9 mouse cellular contexts compared by ENCODE assay signal in the genomic region with DNA sequence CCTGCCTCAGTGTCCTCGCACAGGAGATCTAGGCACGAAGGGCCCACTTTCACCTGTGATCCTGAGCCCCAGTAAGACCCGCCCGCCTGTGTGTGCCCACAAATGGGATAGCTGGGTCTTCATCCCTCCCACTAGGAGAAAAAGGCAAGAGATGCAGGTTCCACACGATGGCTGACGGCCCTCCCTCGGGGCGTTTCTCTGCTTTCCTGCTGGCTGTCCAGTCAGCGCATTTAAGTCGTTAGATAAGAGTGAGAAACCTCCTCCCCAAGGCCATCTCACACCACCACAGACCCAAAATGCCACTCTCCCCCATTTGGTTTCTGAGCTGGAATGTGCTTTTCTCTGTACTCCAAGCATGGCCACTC. TPM values are rescaled to one million over a fixed set of nuclear protein-coding genes. Genes with fewer than 3 reads are reported as not detected.
DNase-seq lines count a peak whose midpoint lies in the region; ATAC-seq and TF ChIP-seq lines count a peak whose summit lies in the region.
"Had no signal": no experiment of that assay in that cellular context is flagged by ENCODE, and none has a peak within 500 bp of the region (broad histone marks: within the 10 kb centered on the region; RNA-seq: fewer than 3 reads in every experiment).

No protein-coding gene starts in this region.

- H3K27me3 ChIP-seq in heart, embryonic 12.5 days (replicated peaks) = peaks cover 6% of the 10 kb centered on the region
- H3K27me3 ChIP-seq in MEL (ENCODE audit: control insufficient read depth in 1 of 2, insufficient read depth in 2 of 2, low read length in 2 of 2) = no peaks in the 10 kb centered on the region
- H3K27me3 ChIP-seq in hindbrain, embryonic 11.5 days (ENCODE audit: control insufficient read depth, insufficient read depth, low read length) = peaks cover 2% of the 10 kb centered on the region; the same call in 1 of the 2 replicates
- H3K27me3 ChIP-seq in midbrain, embryonic 10.5 days (ENCODE audit: low read depth, poor library complexity, severe bottlenecking) = peaks cover 73% of the 10 kb centered on the region

- ATAC-seq in heart, embryonic 12.5 days (ENCODE audit: insufficient number of reproducible peaks, low FRiP score) = peak; percentile 35
- ATAC-seq in hindbrain, embryonic 11.5 days (ENCODE audit: low FRiP score) = no peak

- no peak for TF ChIP-seq RAD21 in MEL (IDR thresholded peaks at IDR 0.05; ENCODE audit: low read depth, low read length)

- peaks cover 56% of the 10 kb centered on the region for H3K4me1 ChIP-seq in heart, embryonic 12.5 days (replicated peaks)
- H3K4me1 ChIP-seq in MEL (ENCODE audit: control insufficient read depth in 1 of 2, insufficient read depth in 2 of 2, low read length in 2 of 2) = peaks cover 3 to 25% of the 10 kb centered on the region in 2 experiments; a peak in 3 of 4 replicates
- peaks cover 20% of the 10 kb centered on the region for H3K4me1 ChIP-seq in hindbrain, embryonic 11.5 days (replicated peaks; ENCODE audit: control insufficient read depth, insufficient read depth, low read length)
- peaks cover 37% of the 10 kb centered on the region for H3K4me1 ChIP-seq in midbrain, embryonic 10.5 days

- no peak for DNase-seq in heart, postnatal 25 days (ENCODE audit: low spot score)
- no peak for DNase-seq in MEL (ENCODE audit: low read depth, low spot score)
- no peak for DNase-seq in hindbrain, embryonic 11.5 days (ENCODE audit: low spot score)
- DNase-seq in midbrain, embryonic 10.5 days (ENCODE audit: low spot score) = no peak
- DNase-seq in layer of hippocampus, adult 8-10 months (ENCODE audit: low spot score in 2 of 2) = no peak
- DNase-seq in adrenal gland, postnatal 4 days (ENCODE audit: low spot score in 2 of 2) = no peak
- no peak for DNase-seq in spleen, postnatal 4 days (ENCODE audit: low spot score in 2 of 2)

- H3K9me3 ChIP-seq in heart, embryonic 12.5 days (replicated peaks) = no peaks in the 10 kb centered on the region
- H3K9me3 ChIP-seq in MEL (replicated peaks; ENCODE audit: insufficient read depth, low read length) = no peaks in the 10 kb centered on the region
- no peaks in the 10 kb centered on the region for H3K9me3 ChIP-seq in hindbrain, embryonic 11.5 days (ENCODE audit: control insufficient read depth, low read length)
- H3K9me3 ChIP-seq in midbrain, embryonic 10.5 days (replicated peaks) = no peaks in the 10 kb centered on the region

- peaks cover 3% of the 10 kb centered on the region for H3K79me2 ChIP-seq in MEL (ENCODE audit: control insufficient read depth, insufficient read depth, low read length, poor library complexity)

- peak overlapping the region; percentile 77 for H3K4me2 ChIP-seq in heart, embryonic 12.5 days
- H3K4me2 ChIP-seq in hindbrain, embryonic 11.5 days (replicated peaks; ENCODE audit: low read depth, low read length) = peak overlapping the region; percentile 41

- 0 out of 2 replicates have a peak overlapping the region, but pooled peaks have one; percentile 51 for H3K9ac ChIP-seq in heart, embryonic 12.5 days
- H3K9ac ChIP-seq in MEL (ENCODE audit: control insufficient read depth, low read depth, low read length, poor library complexity, severe bottlenecking) = peak overlapping the region; percentile 39; the same call in 1 of the 2 replicates
- peak overlapping the region; percentile 59 for H3K9ac ChIP-seq in hindbrain, embryonic 11.5 days (ENCODE audit: low read depth, low read length)

- TF ChIP-seq POLR2A in MEL (IDR thresholded peaks at IDR 0.05; ENCODE audit: control insufficient read depth in 1 of 2, insufficient read depth in 1 of 2, low read depth in 1 of 2, low read length in 2 of 2, poor library complexity in 1 of 2) = peak; percentile 4 to 48; a peak in 2 of 4 replicates

- TF ChIP-seq EP300 in MEL (IDR thresholded peaks at IDR 0.05; ENCODE audit: low read depth in 1 of 2, low read length in 2 of 2) = no peak

- peak overlapping the region; percentile 38 for H3K4me3 ChIP-seq in heart, embryonic 12.5 days
- H3K4me3 ChIP-seq in MEL (ENCODE audit: control insufficient read depth in 1 of 2, insufficient read depth in 1 of 2, low read depth in 2 of 2, low read length in 2 of 2) = peak overlapping the region; percentile 38 to 90
- H3K4me3 ChIP-seq in hindbrain, embryonic 11.5 days (ENCODE audit: low read depth, low read length) = no peak overlapping the region
- peak overlapping the region; percentile 44 for H3K4me3 ChIP-seq in midbrain, embryonic 10.5 days

- intact Hi-C loops in heart, postnatal 25 days (cut with DNase I) = no loop called here

- H3K36me3 ChIP-seq in heart, embryonic 12.5 days = peaks cover 12% of the 10 kb centered on the region
- peaks cover 0 to 8% of the 10 kb centered on the region in 2 experiments; a peak in 2 of 4 replicates for H3K36me3 ChIP-seq in MEL (ENCODE audit: control insufficient read depth in 1 of 2, insufficient read depth in 2 of 2, low read length in 2 of 2)
- no peaks in the 10 kb centered on the region for H3K36me3 ChIP-seq in hindbrain, embryonic 11.5 days (ENCODE audit: control insufficient read depth, insufficient read depth, low read length)
- no peaks in the 10 kb centered on the region for H3K36me3 ChIP-seq in midbrain, embryonic 10.5 days

- 9% methylated on average over 10 of the region's 10 CpGs for WGBS in heart, embryonic 12.5 days
- WGBS in hindbrain, embryonic 11.5 days = 15% methylated on average over 10 of the region's 10 CpGs
- 14% methylated on average over 10 of the region's 10 CpGs for WGBS in midbrain, embryonic 10.5 days

- peak overlapping the region; percentile 96 for H3K27ac ChIP-seq in heart, embryonic 12.5 days (ENCODE audit: poor library complexity, severe bottlenecking)
- H3K27ac ChIP-seq in MEL (ENCODE audit: control insufficient read depth, low read depth, low read length) = peak overlapping the region; percentile 60
- H3K27ac ChIP-seq in hindbrain, embryonic 11.5 days (ENCODE audit: low read depth, low read length) = peak overlapping the region; percentile 90
- H3K27ac ChIP-seq in midbrain, embryonic 10.5 days (replicated peaks) = peak overlapping the region; percentile 83

- TF ChIP-seq CTCF in MEL (IDR thresholded peaks at IDR 0.05 in 2 of 3, conservative IDR thresholded peaks at IDR 0.05 in 1 of 3; ENCODE audit: control insufficient read depth in 1 of 3, insufficient read depth in 1 of 3, low read depth in 2 of 3, low read length in 3 of 3, poor library complexity in 1 of 3, severe bottlenecking in 1 of 3) = no peak

RNA-seq across cellular contexts. Expression of gene Ccdc9b, which starts 0.3 kb away (rescaled TPM):
- 2.7 and 3.6 TPM in 2 replicates for polyA plus RNA-seq in heart, embryonic 12.5 days (2016; fragmentation: Nextera tagmentation; extraction: Ambion mirVana)
- total RNA-seq in heart, postnatal 25 days (2021) = 10 to 100 TPM; 23.0 to 24.2 TPM
- total RNA-seq in MEL (2012; rRNA removed) = 1.3 and 1.7 TPM in 2 replicates
- polyA plus RNA-seq in MEL (2012; ENCODE audit: insufficient read depth in 1 of 2, insufficient read length in 2 of 2, low read depth in 1 of 2, low replicate concordance in 2 of 2, missing spikeins in 1 of 2) = 1 to 10 TPM in 1 of 2 experiments, not detected in 1; 2.4 TPM
- polyA plus RNA-seq in hindbrain, embryonic 11.5 days (2014; fragmentation: Nextera tagmentation; extraction: Ambion mirVana) = 0.68 and 0.98 TPM in 2 replicates
- 0.42 and 1.1 TPM in 2 replicates for polyA plus RNA-seq in midbrain, embryonic 10.5 days (2016; fragmentation: Nextera tagmentation; extraction: Ambion mirVana)
- 1 to 10 TPM; 6.2 to 8.4 (median 6.6) TPM for total RNA-seq in layer of hippocampus, adult 8-10 months (2022)
- 1 to 10 TPM; 6.1 to 6.9 TPM for total RNA-seq in adrenal gland, postnatal 4 days (2021)

RNA-seq across cellular contexts. Expression of gene Phgr1, which starts 9.8 kb away (rescaled TPM):
- polyA plus RNA-seq in heart, embryonic 12.5 days (2016; fragmentation: Nextera tagmentation; extraction: Ambion mirVana) = not detected in 2 replicates
- not detected for total RNA-seq in heart, postnatal 25 days (2021)
- total RNA-seq in MEL (2012; rRNA removed) = not detected in 2 replicates
- polyA plus RNA-seq in MEL (2012; ENCODE audit: insufficient read depth in 1 of 2, insufficient read length in 2 of 2, low read depth in 1 of 2, low replicate concordance in 2 of 2, missing spikeins in 1 of 2) = not detected
- polyA plus RNA-seq in hindbrain, embryonic 11.5 days (2014; fragmentation: Nextera tagmentation; extraction: Ambion mirVana) = not detected in 2 replicates
- not detected in 2 replicates for polyA plus RNA-seq in midbrain, embryonic 10.5 days (2016; fragmentation: Nextera tagmentation; extraction: Ambion mirVana)
- not detected for total RNA-seq in layer of hippocampus, adult 8-10 months (2022)
- total RNA-seq in adrenal gland, postnatal 4 days (2021) = not detected
- total RNA-seq: hematopoietic stem cell, adult 5-6 weeks had no signal

RNA-seq across cellular contexts. Expression of gene Disp2, which starts 16.8 kb away (rescaled TPM):
- polyA plus RNA-seq in heart, embryonic 12.5 days (2016; fragmentation: Nextera tagmentation; extraction: Ambion mirVana) = 0.10 and 0.23 TPM in 2 replicates
- total RNA-seq in heart, postnatal 25 days (2021) = under 1 TPM in 1 of 2 experiments, not detected in 1; 0.03 TPM
- total RNA-seq in MEL (2012; rRNA removed) = 0.15 and 0.29 TPM in 2 replicates
- polyA plus RNA-seq in MEL (2012; ENCODE audit: insufficient read depth in 1 of 2, insufficient read length in 2 of 2, low read depth in 1 of 2, low replicate concordance in 2 of 2, missing spikeins in 1 of 2) = under 1 TPM in 1 of 2 experiments, not detected in 1; 0.43 TPM
- polyA plus RNA-seq in hindbrain, embryonic 11.5 days (2014; fragmentation: Nextera tagmentation; extraction: Ambion mirVana) = 8.5 and 9.2 TPM in 2 replicates
- polyA plus RNA-seq in midbrain, embryonic 10.5 days (2016; fragmentation: Nextera tagmentation; extraction: Ambion mirVana) = 3.1 and 7.5 TPM in 2 replicates
- 100 to 1,000 TPM; 231 to 282 (median 253) TPM for total RNA-seq in layer of hippocampus, adult 8-10 months (2022)
- 10 to 100 TPM; 53.4 to 54.0 TPM for total RNA-seq in adrenal gland, postnatal 4 days (2021)
- total RNA-seq: hematopoietic stem cell, adult 5-6 weeks had no signal

RNA-seq across cellular contexts. Expression of gene Inafm2, which starts 17.2 kb away (rescaled TPM):
- polyA plus RNA-seq in heart, embryonic 12.5 days (2016; fragmentation: Nextera tagmentation; extraction: Ambion mirVana) = 33.8 and 37.3 TPM in 2 replicates
- total RNA-seq in heart, postnatal 25 days (2021) = 10 to 100 TPM; 26.7 to 32.4 TPM
- 6.7 and 8.6 TPM in 2 replicates for total RNA-seq in MEL (2012; rRNA removed)
- polyA plus RNA-seq in MEL (2012; ENCODE audit: insufficient read depth in 1 of 2, insufficient read length in 2 of 2, low read depth in 1 of 2, low replicate concordance in 2 of 2, missing spikeins in 1 of 2) = 10 to 100 TPM in 1 of 2 experiments, not detected in 1; 14.5 TPM
- polyA plus RNA-seq in hindbrain, embryonic 11.5 days (2014; fragmentation: Nextera tagmentation; extraction: Ambion mirVana) = 34.1 and 35.4 TPM in 2 replicates
- polyA plus RNA-seq in midbrain, embryonic 10.5 days (2016; fragmentation: Nextera tagmentation; extraction: Ambion mirVana) = 24.2 and 24.6 TPM in 2 replicates
- total RNA-seq in layer of hippocampus, adult 8-10 months (2022) = 10 to 100 TPM; 58.4 to 69.8 (median 63.7) TPM
- total RNA-seq in adrenal gland, postnatal 4 days (2021) = 10 to 100 TPM; 27.8 to 30.8 TPM

RNA-seq across cellular contexts. Expression of gene Plcb2, which starts 34.5 kb away (rescaled TPM):
- polyA plus RNA-seq in heart, embryonic 12.5 days (2016; fragmentation: Nextera tagmentation; extraction: Ambion mirVana) = 1.4 and 1.5 TPM in 2 replicates
- 1 to 10 TPM; 1.9 to 2.8 TPM for total RNA-seq in heart, postnatal 25 days (2021)
- total RNA-seq in MEL (2012; rRNA removed) = 6.4 and 7.4 TPM in 2 replicates
- 10 to 100 TPM in 1 of 2 experiments, not detected in 1; 21.2 TPM for polyA plus RNA-seq in MEL (2012; ENCODE audit: insufficient read depth in 1 of 2, insufficient read length in 2 of 2, low read depth in 1 of 2, low replicate concordance in 2 of 2, missing spikeins in 1 of 2)
- 0.32 and 0.43 TPM in 2 replicates for polyA plus RNA-seq in hindbrain, embryonic 11.5 days (2014; fragmentation: Nextera tagmentation; extraction: Ambion mirVana)
- polyA plus RNA-seq in midbrain, embryonic 10.5 days (2016; fragmentation: Nextera tagmentation; extraction: Ambion mirVana) = 0.09 and 0.34 TPM in 2 replicates
- 1 to 10 TPM; 2.6 to 7.6 (median 4.7) TPM for total RNA-seq in layer of hippocampus, adult 8-10 months (2022)
- total RNA-seq in adrenal gland, postnatal 4 days (2021) = 1 to 10 TPM; 2.2 to 2.7 TPM

Comparison
In these comparisons a context has a peak if more than half of its experiments do, and no peak if none do; other contexts are left out.
1. RNA of gene Disp2, which starts 16.8 kb away (total RNA-seq): 231 to 282 TPM in layer of hippocampus, adult 8-10 months and 53.4 to 54.0 TPM in adrenal gland, postnatal 4 days; 0.15 to 0.29 TPM in MEL and 0.03 TPM in heart, postnatal 25 days; every median in the first group is over 10 times any median in the second.
2. Peak in every context shown above with its lines, with median percentiles within 50 percentile points of each other: H3K27ac ChIP-seq and H3K9ac ChIP-seq.